Mouse (Mus musculus): ENCODE measurements around the gene Cfap97d2. TPM values are rescaled to one million over a fixed set of nuclear protein-coding genes. Genes with fewer than 3 reads are reported as not detected.
A peak's percentile ranks its signal among the peaks of the same experiment; 100 is the strongest.

Gene Cfap97d2
- polyA plus RNA-seq, 1 experiment, result not detected

DNA sequence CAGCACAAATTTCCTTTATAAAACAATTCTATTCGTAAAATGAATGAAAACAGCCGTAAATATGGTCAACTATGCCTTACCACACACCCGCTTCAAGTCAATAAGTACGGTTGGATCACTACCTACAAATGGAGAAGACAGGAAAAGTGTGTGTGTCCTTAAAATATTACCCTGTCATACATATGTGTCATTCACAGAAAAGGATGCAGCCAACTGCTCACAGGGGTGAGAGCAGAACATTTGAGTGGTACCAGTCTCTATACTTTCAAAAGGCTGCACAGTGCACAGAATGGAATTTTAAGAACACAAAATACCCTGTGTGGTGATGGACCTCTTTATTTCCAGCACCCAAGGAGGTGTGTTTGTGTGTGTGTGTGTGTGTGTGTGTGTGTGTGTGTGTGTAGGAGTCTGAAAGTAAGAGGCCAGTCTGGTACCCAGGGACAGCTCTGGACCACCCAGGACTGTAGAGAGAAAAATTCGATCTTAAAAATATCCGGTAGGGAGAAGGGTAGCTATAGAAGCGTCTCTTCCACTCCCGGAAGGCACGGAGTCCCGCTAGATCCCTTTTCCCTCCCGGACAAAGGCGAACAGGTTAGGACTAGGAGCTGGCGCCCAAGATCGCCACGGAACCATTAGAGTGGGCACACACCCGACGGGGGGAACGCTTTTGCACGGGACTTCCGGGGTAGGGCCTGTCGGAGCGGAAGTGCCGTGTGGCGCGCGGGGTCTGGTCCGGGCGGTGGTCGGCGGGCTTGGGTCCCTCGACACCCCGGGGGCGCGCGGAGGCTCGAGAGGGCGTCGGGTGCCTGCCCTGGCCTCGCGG is 51.5 kb downstream of the Cfap97d2 start, which contains the start of gene Cdc16:
Cdc16 (plus strand) TSS at position 695 of the 823 bp plus-strand sequence.
- H3K4me1 ChIP-seq (ENCODE audit: control insufficient read depth, insufficient read depth, low read length), result peaks cover 9% of the 10 kb centered on the region
- peak within 1 kb of the TSS; percentile 91 for H3K4me3 ChIP-seq (ENCODE audit: insufficient read depth, low read length)
- H3K27ac ChIP-seq (ENCODE audit: insufficient read depth, low read depth, low read length), result peak within 1 kb of the TSS; percentile 45
- TF ChIP-seq POLR2A (IDR thresholded peaks at IDR 0.05; ENCODE audit: borderline replicate concordance, low read depth, low read length) (no peak), CTCF (IDR thresholded peaks at IDR 0.05; ENCODE audit: low read depth, low read length) (no peak)

DNA sequence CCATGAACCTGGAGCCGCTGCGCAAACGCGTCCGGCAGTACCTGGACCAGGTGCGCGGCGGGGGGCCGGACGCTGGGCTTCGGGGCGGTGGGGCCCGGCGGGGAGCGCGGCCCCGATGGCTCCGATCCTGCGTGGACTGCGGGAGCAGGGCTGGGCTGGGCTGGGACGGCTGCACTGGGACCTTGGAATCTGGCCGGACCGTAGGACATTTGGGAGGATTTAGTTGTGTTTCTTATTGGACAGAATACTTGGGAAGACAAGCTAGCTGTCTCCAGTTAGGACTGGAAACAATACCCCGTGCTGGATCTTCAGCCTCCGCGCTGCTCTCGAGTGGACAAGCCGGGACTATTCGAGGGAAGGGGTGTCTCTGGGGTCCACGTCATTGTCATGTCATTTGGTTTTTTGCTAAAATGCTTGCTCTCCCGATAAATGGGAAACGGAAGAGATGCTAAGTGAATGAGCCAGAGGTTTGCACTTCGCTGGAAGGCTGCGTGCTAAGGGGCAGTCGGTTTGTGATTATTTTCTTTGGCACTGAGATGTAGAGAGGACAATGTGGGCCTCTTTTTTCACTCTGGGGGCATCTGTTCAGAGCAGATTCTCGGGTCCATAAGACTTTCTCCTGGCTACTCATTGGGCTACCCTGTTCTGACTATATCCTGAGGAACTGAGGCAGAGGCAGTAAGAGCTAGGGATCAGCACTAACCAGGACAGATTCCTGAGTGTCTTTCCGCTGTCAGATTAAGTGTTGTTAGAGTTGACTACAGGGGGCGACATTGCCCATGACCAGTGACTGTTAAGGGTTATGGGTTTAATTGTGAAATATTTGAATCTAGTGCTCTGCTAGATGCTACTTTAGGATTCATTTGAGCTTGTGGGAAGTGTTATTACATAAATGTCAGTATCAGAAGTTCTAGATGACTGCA is 52.4 kb downstream of the Cfap97d2 start:
- peaks cover 9% of the 10 kb centered on the region for H3K4me1 ChIP-seq (ENCODE audit: control insufficient read depth, insufficient read depth, low read length)
- H3K27ac ChIP-seq (ENCODE audit: insufficient read depth, low read depth, low read length), result peak overlapping the region; percentile 45
- TF ChIP-seq POLR2A (IDR thresholded peaks at IDR 0.05; ENCODE audit: borderline replicate concordance, low read depth, low read length), result no peak
- TF ChIP-seq CTCF (IDR thresholded peaks at IDR 0.05; ENCODE audit: low read depth, low read length), result no peak
- peak overlapping the region; percentile 91 for H3K4me3 ChIP-seq (ENCODE audit: insufficient read depth, low read length)

DNA sequence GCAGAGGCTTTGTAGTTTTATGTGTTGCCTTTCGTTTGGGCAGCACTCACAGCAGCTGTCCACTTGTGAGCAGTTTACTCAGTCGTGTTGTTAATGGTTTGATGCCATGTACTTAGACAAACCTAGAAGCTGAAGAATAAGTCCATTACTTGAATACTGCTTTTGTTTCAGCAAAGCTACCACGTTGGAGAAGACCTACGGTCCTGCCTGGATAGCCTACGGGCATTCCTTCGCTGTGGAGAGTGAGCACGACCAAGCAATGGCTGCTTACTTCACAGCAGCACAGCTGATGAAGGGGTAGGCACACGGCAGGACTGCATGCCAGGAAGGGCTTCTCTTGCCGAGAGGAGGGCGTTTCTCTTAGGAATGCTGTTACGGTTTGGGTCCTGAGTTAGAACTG is 63.5 kb downstream of the Cfap97d2 start:
- no peak overlapping the region for H3K27ac ChIP-seq (ENCODE audit: insufficient read depth, low read depth, low read length)
- H3K4me3 ChIP-seq (ENCODE audit: insufficient read depth, low read length), result no peak overlapping the region
- H3K4me1 ChIP-seq (ENCODE audit: control insufficient read depth, insufficient read depth, low read length), result no peaks in the 10 kb centered on the region
- no peak for TF ChIP-seq CTCF (IDR thresholded peaks at IDR 0.05; ENCODE audit: low read depth, low read length)
- TF ChIP-seq POLR2A (IDR thresholded peaks at IDR 0.05; ENCODE audit: borderline replicate concordance, low read depth, low read length), result no peak

DNA sequence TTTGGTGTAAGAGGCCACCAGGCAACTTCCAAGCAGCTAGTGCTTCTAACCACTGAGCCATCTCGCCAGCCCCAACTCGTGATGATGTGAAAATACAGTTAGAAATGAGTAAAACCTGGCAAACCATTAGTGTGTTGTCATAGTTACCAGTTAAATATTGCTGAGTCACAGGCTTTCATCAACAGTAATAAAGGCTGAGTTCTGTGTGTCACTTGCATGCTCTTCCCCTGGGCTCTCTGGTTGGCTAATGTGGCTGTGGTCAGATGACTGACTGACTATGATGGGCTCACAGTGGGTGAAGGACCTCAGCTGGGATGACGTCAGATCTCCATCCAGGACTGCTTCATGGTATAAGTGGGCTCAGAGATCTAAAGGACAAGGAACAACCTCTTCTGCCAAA is 74.8 kb downstream of the Cfap97d2 start:
- no peak for TF ChIP-seq POLR2A (IDR thresholded peaks at IDR 0.05; ENCODE audit: borderline replicate concordance, low read depth, low read length)
- no peak for TF ChIP-seq CTCF (IDR thresholded peaks at IDR 0.05; ENCODE audit: low read depth, low read length)
- no peak overlapping the region for H3K27ac ChIP-seq (ENCODE audit: insufficient read depth, low read depth, low read length)
- peaks cover 12% of the 10 kb centered on the region for H3K4me1 ChIP-seq (ENCODE audit: control insufficient read depth, insufficient read depth, low read length)
- no peak overlapping the region for H3K4me3 ChIP-seq (ENCODE audit: insufficient read depth, low read length)

DNA sequence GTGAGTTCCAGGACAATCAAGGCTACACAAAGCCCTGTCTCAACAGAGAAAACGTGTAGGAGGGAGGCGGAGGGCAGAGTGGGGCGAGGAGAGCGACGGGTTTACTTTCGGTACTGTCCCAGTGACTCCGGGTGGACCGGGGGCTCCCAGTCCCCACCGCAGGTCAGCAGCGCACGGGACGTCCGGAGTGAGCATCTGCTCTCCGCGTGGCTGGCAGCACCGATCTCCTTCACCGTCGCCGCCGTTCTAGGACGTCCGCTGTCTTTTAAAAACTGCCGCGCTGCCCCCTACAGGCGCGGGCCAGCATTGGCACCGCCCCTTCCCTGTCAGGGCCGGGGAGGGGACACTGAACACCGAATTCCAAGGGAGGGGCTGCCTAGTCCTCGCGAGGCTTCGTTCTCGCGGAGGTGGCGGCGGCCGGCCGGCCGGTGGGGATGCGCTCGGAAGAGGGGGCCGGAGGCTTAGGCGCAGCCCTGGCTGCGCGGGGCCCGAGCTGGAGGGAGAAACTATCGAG is 79.6 kb downstream of the Cfap97d2 start, which contains the start of gene Upf3a:
Upf3a (plus strand) TSS at position 366 of the 514 bp plus-strand sequence.
- Histone ChIP-seq H3K27ac (ENCODE audit: insufficient read depth, low read depth, low read length) (peak within 1 kb of the TSS; percentile 90), H3K4me3 (ENCODE audit: insufficient read depth, low read length) (peak within 1 kb of the TSS; percentile 84), H3K4me1 (ENCODE audit: control insufficient read depth, insufficient read depth, low read length) (peaks cover 14% of the 10 kb centered on the region)
- no peak for TF ChIP-seq POLR2A (IDR thresholded peaks at IDR 0.05; ENCODE audit: borderline replicate concordance, low read depth, low read length)
- no peak for TF ChIP-seq CTCF (IDR thresholded peaks at IDR 0.05; ENCODE audit: low read depth, low read length)

DNA sequence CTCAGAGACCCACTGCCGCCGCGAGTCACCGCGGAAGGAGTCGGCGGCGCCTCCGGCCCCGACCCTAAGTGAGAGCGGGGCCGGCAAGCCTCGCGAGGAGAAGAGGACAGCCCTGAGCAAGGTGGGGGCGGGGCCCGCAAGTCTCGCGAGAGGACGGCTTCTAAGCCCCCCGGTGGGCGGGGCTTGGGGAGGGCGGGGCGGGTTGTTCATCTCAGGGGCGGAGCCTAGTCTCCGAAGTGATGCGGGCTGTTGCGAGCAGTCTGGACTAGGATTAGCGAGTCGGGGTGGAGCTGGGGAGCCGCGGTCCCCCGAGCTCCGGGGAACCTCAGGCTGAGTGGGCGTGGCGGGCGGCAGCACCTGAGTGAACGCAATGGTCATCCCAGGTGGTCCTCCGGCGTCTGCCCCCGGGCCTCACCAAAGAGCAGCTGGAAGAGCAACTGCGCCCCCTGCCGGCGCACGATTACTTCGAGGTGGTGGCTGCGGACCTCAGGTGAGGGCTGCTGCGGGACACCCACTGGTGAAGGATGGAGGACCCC is 80.1 kb downstream of the Cfap97d2 start:
- H3K27ac ChIP-seq (ENCODE audit: insufficient read depth, low read depth, low read length), result peak overlapping the region; percentile 90
- peak overlapping the region; percentile 84 for H3K4me3 ChIP-seq (ENCODE audit: insufficient read depth, low read length)
- H3K4me1 ChIP-seq (ENCODE audit: control insufficient read depth, insufficient read depth, low read length), result peaks cover 14% of the 10 kb centered on the region
- TF ChIP-seq POLR2A (IDR thresholded peaks at IDR 0.05; ENCODE audit: borderline replicate concordance, low read depth, low read length) (0 out of 2 replicates have a peak, but pooled peaks have one; percentile 10), CTCF (IDR thresholded peaks at IDR 0.05; ENCODE audit: low read depth, low read length) (peak; percentile 78)

DNA sequence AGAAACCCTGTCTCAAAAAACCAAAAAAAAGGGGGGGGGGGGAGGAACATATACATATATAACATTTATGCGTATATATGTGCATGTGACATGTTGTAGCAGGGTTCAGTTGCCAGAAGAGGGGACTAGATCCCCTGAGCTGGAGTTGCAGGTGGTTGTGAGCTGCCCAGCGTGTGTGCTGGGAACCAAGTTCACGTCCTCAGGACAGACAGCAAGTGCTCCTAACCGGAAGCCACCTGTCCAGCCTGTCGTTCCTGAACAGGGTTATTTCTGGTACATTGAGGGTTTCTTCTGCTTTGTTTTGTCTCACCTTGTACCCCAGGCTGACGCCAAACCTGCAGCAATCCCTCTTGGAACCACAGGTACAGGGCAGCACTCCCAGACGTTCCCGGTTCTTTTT is 83.9 kb downstream of the Cfap97d2 start:
- no peak overlapping the region for H3K27ac ChIP-seq (ENCODE audit: insufficient read depth, low read depth, low read length)
- H3K4me1 ChIP-seq (ENCODE audit: control insufficient read depth, insufficient read depth, low read length), result peaks cover 5% of the 10 kb centered on the region
- H3K4me3 ChIP-seq (ENCODE audit: insufficient read depth, low read length), result no peak overlapping the region
- TF ChIP-seq POLR2A (IDR thresholded peaks at IDR 0.05; ENCODE audit: borderline replicate concordance, low read depth, low read length), result no peak
- TF ChIP-seq CTCF (IDR thresholded peaks at IDR 0.05; ENCODE audit: low read depth, low read length), result no peak

Other genes with a start within 250 kb of the Cfap97d2 start
- gene Gas6, start 211.4 kb upstream of the Cfap97d2 start, polyA plus RNA-seq (2012; ENCODE audit: insufficient read depth, insufficient read length, missing spikeins), result 299 and 319 TPM in 2 replicates
- gene 1700029H14Rik, start 143.4 kb upstream of the Cfap97d2 start, polyA plus RNA-seq (2012; ENCODE audit: insufficient read depth, insufficient read length, missing spikeins), result not detected in 2 replicates
- gene Rasa3, start 28.3 kb upstream of the Cfap97d2 start, polyA plus RNA-seq (2012; ENCODE audit: insufficient read depth, insufficient read length, missing spikeins), result 69.3 and 83.2 TPM in 2 replicates
- gene Cdc16, start 51.8 kb downstream of the Cfap97d2 start, polyA plus RNA-seq (2012; ENCODE audit: insufficient read depth, insufficient read length, missing spikeins), result 32.6 and 36.2 TPM in 2 replicates
- 24.0 and 28.8 TPM in 2 replicates for gene Upf3a, start 79.7 kb downstream of the Cfap97d2 start, polyA plus RNA-seq (2012; ENCODE audit: insufficient read depth, insufficient read length, missing spikeins)
- gene AF366264, start 132.5 kb downstream of the Cfap97d2 start, polyA plus RNA-seq (2012; ENCODE audit: insufficient read depth, insufficient read length, missing spikeins), result not detected in 2 replicates
- gene Champ1, start 163.8 kb downstream of the Cfap97d2 start, polyA plus RNA-seq (2012; ENCODE audit: insufficient read depth, insufficient read length, missing spikeins), result 11.2 and 14.4 TPM in 2 replicates
- gene Coprs, start 184.4 kb downstream of the Cfap97d2 start, polyA plus RNA-seq (2012; ENCODE audit: insufficient read depth, insufficient read length, missing spikeins), result 11.8 and 13.3 TPM in 2 replicates